Mouse (Mus musculus): ENCODE measurements around the gene Grin2a. TPM values are rescaled to one million over a fixed set of nuclear protein-coding genes. Genes with fewer than 3 reads are reported as not detected.

Gene Grin2a
- total RNA-seq (2021): 100 to 1,000 TPM; 250 to 257 TPM

GRCm38 (mm10) chr16:9994951-9995813 lies at the start of gene Grin2a:
Grin2a (minus strand) TSS chr16:9995560.
- peak; percentile 76 to 92 for DNase-seq (ENCODE audit: low spot score in 2 of 2)
- intact Hi-C loops (cut with DNase I): loop anchor here (1.0 to 10.0 kb wide), 7 partner anchors 38 to 1113 kb away; no protein-coding TSS in a partner anchor

- DNase-seq (ENCODE audit: low spot score in 2 of 2): peak in 1 of 2 experiments; percentile 63
- intact Hi-C loops (cut with DNase I): no loop called here
These were observed 40.3 kb upstream of the Grin2a start for GRCm38 (mm10) chr16:10035582-10036215.

- peak; percentile 46 to 94 for DNase-seq (ENCODE audit: low spot score in 2 of 2)
- intact Hi-C loops (cut with DNase I): loop anchor here (1.0 to 2.0 kb wide), 2 partner anchors 30 to 39 kb away; partner anchors contain the start of gene Grin2a
These were observed 38.1 kb upstream of the Grin2a start for GRCm38 (mm10) chr16:10033416-10033979.

- intact Hi-C loops (cut with DNase I): loop anchor here (2.0 kb wide), 1 partner anchor 37 kb away; the partner anchor contains the start of gene Grin2a
- no peak for DNase-seq (ENCODE audit: low spot score in 2 of 2)
These were observed 36.5 kb upstream of the Grin2a start for GRCm38 (mm10) chr16:10031891-10032290.

GRCm38 (mm10) chr16:10026741-10027140 lies 31.4 kb upstream of the Grin2a start:
- intact Hi-C loops (cut with DNase I): no loop called here
- DNase-seq (ENCODE audit: low spot score in 2 of 2): no peak

GRCm38 (mm10) chr16:10009743-10010142 lies 14.4 kb upstream of the Grin2a start:
- no peak for DNase-seq (ENCODE audit: low spot score in 2 of 2)
- intact Hi-C loops (cut with DNase I): no loop called here

GRCm38 (mm10) chr16:10005606-10006005 lies 10.2 kb upstream of the Grin2a start:
- no peak for DNase-seq (ENCODE audit: low spot score in 2 of 2)
- intact Hi-C loops (cut with DNase I): no loop called here

GRCm38 (mm10) chr16:10004096-10004495 lies 8.7 kb upstream of the Grin2a start:
- intact Hi-C loops (cut with DNase I): no loop called here
- DNase-seq (ENCODE audit: low spot score in 2 of 2): no peak

GRCm38 (mm10) chr16:10003001-10003400 lies 7.6 kb upstream of the Grin2a start:
- intact Hi-C loops (cut with DNase I): no loop called here
- DNase-seq (ENCODE audit: low spot score in 2 of 2): no peak

- intact Hi-C loops (cut with DNase I): no loop called here
- no peak for DNase-seq (ENCODE audit: low spot score in 2 of 2)
These were observed 6.2 kb upstream of the Grin2a start for GRCm38 (mm10) chr16:10001601-10002000.

- no peak for DNase-seq (ENCODE audit: low spot score in 2 of 2)
- intact Hi-C loops (cut with DNase I): loop anchor here (10.0 kb wide), 1 partner anchor 245 kb away; no protein-coding TSS in a partner anchor
These were observed 4.6 kb upstream of the Grin2a start for GRCm38 (mm10) chr16:9999926-10000325.

GRCm38 (mm10) chr16:9997931-9998330 lies 2.6 kb upstream of the Grin2a start:
- intact Hi-C loops (cut with DNase I): loop anchor here (10.0 kb wide), 1 partner anchor 243 kb away; no protein-coding TSS in a partner anchor
- no peak for DNase-seq (ENCODE audit: low spot score in 2 of 2)

- intact Hi-C loops (cut with DNase I): loop anchor here (1.0 to 10.0 kb wide), 3 partner anchors 37 to 241 kb away; no protein-coding TSS in a partner anchor
- DNase-seq (ENCODE audit: low spot score in 2 of 2): no peak
These were observed 452 bp upstream of the Grin2a start for GRCm38 (mm10) chr16:9995814-9996210.

- intact Hi-C loops (cut with DNase I): loop anchor here (1.0 to 10.0 kb wide), 6 partner anchors 39 to 1112 kb away; no protein-coding TSS in a partner anchor
- peak; percentile 55 to 74 for DNase-seq (ENCODE audit: low spot score in 2 of 2)
These were observed 1.1 kb downstream of the Grin2a start for GRCm38 (mm10) chr16:9994041-9994950.

GRCm38 (mm10) chr16:9993255-9994040 lies 1.9 kb downstream of the Grin2a start:
- intact Hi-C loops (cut with DNase I): loop anchor here (1.0 to 10.0 kb wide), 6 partner anchors 39 to 1111 kb away; no protein-coding TSS in a partner anchor
- DNase-seq (ENCODE audit: low spot score in 2 of 2): peak; percentile 80 to 86

- intact Hi-C loops (cut with DNase I): loop anchor here (5.0 to 10.0 kb wide), 4 partner anchors 238 to 1110 kb away; no protein-coding TSS in a partner anchor
- no peak for DNase-seq (ENCODE audit: low spot score in 2 of 2)
These were observed 2.6 kb downstream of the Grin2a start for GRCm38 (mm10) chr16:9992773-9993221.

- intact Hi-C loops (cut with DNase I): loop anchor here (5.0 to 10.0 kb wide), 4 partner anchors 237 to 1110 kb away; no protein-coding TSS in a partner anchor
- no peak for DNase-seq (ENCODE audit: low spot score in 2 of 2)
These were observed 3.1 kb downstream of the Grin2a start for GRCm38 (mm10) chr16:9992076-9992772.

Data from left cerebral cortex, postnatal 25 days (tissue).